Mouse (Mus musculus): ENCODE measurements around the gene Olfr738.

Olfr738 gene

DNA sequence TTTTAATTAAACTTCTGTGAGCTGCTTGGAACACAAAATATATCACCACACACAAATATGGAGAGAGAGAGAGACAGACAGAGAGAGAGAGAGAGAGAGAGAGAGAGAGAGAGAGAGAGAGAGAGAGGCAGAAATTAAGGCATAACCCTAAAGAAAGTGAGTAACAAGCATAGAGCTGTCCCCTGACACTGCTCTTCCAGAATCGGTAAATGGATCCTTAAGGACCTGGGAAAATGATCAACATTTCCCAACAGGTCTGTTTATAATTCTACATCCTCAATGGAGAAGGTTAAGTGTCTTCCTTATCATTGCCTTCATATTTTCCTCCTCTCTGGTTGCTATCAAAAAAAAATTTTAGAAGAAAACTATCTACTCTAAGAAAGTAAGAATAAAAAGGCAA, at the start of gene Olfr738:
Olfr738 (plus strand) TSS at position 301 of the 400 bp plus-strand sequence.
- DNase-seq (ENCODE audit: low spot score in 2 of 2) = no peak

DNA sequence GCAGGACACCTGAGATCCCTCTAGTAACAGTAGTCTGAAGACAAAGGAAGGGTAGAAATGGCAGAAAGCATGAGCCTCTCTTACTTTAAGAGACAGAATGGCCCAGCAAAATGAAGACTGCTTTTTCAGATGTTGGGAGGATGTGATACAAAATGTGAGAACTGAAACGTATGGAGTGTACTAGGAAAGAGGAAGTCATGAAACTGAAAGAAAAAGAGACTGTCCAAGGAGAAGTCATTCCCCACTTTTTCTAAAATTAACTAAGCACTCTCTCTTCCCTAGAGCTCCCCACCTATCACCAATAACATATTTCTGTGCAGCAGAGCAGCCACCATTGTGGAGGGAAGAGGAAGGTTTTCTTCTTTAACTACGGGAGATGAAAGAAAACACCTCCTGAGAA, 49.8 kb upstream of the Olfr738 start, which contains the start of gene Tlr11:
Tlr11 (plus strand) TSS at position 322 of the 400 bp plus-strand sequence.
- DNase-seq (ENCODE audit: low spot score in 2 of 2) = no peak

DNA sequence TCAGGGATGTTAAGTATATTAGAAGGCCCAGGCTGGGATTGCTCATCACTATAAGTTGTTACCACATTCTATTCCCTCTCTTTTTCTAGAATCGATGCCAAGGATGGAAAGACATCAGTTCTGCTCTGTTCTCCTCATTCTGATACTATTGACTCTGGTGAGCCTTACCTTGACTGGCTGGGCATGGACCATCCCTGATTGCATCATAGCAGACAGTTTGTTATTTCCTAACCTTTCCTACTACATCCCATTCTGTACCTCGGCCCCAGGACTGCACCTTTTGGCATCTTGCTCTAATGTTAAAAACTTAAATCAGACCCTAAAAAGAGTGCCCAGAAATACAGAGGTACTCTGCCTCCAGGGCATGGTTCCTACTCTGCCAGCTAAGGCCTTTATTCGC, 46.9 kb upstream of the Olfr738 start:
- no peak for DNase-seq (ENCODE audit: low spot score in 2 of 2)

DNA sequence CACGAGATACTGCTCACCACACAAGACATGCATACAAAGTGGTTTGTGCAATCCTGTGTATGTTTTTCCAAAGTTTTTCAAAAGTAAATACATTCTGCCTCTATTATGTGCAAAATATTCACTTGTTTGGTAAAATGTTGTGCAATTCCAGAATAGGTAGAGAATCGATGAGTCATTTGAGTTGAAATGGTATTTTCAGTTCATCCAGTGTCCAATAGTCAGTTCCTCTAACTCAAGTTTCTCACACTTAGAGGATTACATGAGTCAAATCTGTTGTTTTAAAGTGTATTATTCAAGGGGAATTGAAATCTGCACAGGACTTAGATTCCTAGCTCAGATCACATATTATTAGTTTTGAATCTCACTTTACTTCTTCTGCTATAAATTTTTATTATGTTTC, 43.8 kb upstream of the Olfr738 start:
- no peak for DNase-seq (ENCODE audit: low spot score in 2 of 2)

DNA sequence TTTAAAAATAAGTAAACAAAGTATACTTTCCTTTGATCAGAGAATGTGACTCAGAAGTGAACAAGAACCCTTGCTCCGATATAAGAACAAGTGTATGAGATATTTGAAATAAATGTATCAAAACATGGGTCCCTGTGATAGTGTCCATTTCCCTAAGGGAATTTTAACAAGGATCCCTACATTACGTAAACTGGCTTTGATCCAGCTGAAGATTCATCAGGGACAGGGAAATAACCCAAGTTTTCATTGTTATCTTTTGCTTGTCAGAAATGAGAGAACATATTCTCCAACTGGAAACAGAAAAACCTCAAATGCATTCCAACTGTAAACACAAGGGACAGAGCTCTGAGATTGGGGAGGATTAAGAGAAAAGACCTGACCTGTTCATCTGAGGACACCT, 26.5 kb upstream of the Olfr738 start, which contains the start of gene Olfr736:
Olfr736 (plus strand) TSS at position 301 of the 400 bp plus-strand sequence.
- no peak for DNase-seq (ENCODE audit: low spot score in 2 of 2)

DNA sequence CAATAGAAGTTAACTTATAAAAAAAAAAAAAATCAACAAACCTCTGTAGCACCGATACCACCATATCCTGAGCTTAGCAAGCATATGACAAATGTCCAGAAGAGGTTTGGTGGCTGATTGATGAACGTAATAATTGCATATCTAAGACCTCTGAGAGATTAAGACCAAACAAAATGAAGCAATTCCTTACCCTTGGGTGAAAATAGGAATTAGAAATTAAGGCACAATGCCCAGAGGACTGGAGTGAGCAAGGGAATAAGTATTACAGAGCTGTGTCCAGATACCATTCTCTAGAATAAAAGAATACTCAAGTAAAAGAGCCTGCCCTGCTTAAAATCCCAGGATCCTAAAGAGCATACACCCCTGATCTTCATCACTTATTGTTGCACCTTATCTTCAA, 11.0 kb downstream of the Olfr738 start, which contains the start of gene Olfr739:
Olfr739 (plus strand) TSS at position 301 of the 400 bp plus-strand sequence.
- no peak for DNase-seq (ENCODE audit: low spot score in 2 of 2)

DNA sequence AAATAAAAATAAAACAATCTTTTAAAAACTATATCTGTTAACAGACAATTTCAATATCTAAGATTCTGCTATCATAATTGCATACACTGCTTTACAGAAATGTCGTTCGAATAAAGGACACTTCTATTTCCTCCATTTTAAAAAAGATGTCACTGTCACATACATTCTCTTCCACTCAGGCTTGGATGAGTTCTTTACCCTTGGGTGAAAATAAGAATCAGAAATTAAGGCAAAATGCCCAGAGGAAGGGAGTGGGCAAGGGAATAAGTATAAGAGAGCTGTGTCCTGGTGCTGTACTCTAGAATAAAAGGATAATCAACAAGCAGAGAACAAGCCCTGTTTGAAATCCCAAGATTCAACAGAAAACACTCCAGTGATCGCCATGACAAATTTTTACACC, 37.9 kb downstream of the Olfr738 start, which contains the start of gene Olfr740:
Olfr740 (plus strand) TSS at position 301 of the 400 bp plus-strand sequence.
- no peak for DNase-seq (ENCODE audit: low spot score in 2 of 2)

Measured in frontal cortex, postnatal 36 days (tissue).